Mouse (Mus musculus): ENCODE data around the gene Aspg. TPM values are rescaled to one million over a fixed set of nuclear protein-coding genes. Genes with fewer than 3 reads are reported as not detected.

Aspg gene
- polyA plus RNA-seq, 1 experiment from 2014 or later: 2.2 TPM

DNA sequence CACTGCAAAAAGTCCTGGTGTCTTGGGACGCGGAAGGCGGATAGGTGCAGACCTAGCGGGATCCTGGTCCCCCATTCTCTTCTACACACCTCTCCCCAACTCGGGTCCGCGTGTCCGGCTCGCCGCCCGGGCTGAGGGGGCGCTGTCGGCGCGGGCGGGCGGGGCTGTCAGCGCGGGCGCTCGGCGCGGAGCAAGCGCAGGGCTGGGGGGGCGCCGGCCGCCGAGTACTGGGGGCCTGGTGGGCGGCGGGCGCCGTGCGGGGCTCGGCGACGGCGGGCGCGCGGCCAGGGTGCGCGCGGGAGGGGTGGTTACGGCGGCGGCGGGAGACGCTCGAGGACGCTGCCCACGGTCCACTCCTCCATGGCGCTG is 37.3 kb downstream of the Aspg start:
- peak overlapping the region; percentile 73 for H3K9ac ChIP-seq (ENCODE audit: low read depth, low read length)
- H3K4me3 ChIP-seq (ENCODE audit: low read length): peak overlapping the region; percentile 62
- peak overlapping the region; percentile 96 for H3K4me2 ChIP-seq (ENCODE audit: low read length)
- H3K27ac ChIP-seq (ENCODE audit: low read depth, low read length): peak overlapping the region; percentile 42
- under 1% methylated on average over 42 of the region's 52 CpGs for WGBS
- H3K9me3 ChIP-seq (ENCODE audit: control insufficient read depth, low read length): no peaks in the 10 kb centered on the region
- ATAC-seq: no peak
- H3K27me3 ChIP-seq (replicated peaks; ENCODE audit: control insufficient read depth, insufficient read depth, low read length): peaks cover 39% of the 10 kb centered on the region
- no peaks in the 10 kb centered on the region for H3K36me3 ChIP-seq (ENCODE audit: control insufficient read depth, insufficient read depth, low read length)
- peaks cover 29% of the 10 kb centered on the region for H3K4me1 ChIP-seq (ENCODE audit: control insufficient read depth, insufficient read depth, low read depth, low read length)

DNA sequence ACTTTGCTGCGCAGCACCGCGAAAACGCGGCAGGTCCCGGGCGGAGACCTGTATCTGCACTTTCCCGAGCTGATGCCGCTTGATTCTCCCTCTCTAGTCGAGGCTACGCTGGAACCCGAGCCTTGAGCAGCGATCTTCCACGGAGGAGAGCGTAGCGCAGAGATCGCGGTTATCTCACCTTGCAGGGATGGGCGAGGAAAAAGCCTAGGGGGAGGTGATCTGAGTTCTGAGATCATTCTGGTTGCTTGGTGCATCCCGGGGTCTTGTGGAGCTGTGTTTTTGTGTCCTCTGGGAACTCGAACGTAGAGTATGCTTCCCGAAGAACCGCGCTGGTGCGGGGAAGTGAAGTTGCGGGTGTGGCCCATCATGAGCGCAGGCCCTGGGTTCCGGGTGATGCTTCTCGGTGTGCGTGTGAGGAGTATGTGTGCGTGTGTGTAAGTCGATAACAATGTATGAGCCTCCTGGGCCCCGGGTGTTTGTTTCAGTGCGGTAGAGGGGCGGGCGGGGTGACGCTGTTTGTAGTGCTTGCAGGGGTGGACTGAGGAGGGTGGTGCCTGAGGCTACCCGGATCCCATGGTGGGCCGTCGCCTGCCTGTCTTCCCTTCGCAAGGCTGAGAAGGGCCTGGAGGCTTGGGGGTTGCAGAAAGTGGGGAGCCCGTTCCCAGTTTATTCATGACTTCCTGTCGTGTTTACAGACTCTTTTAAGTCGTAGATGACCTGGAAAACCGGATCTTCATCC is 38.1 kb downstream of the Aspg start:
- WGBS: under 1% methylated on average over 46 of the region's 46 CpGs
- peaks cover 39% of the 10 kb centered on the region for H3K27me3 ChIP-seq (replicated peaks; ENCODE audit: control insufficient read depth, insufficient read depth, low read length)
- peak overlapping the region; percentile 73 for H3K9ac ChIP-seq (ENCODE audit: low read depth, low read length)
- peak overlapping the region; percentile 62 for H3K4me3 ChIP-seq (ENCODE audit: low read length)
- no peaks in the 10 kb centered on the region for H3K36me3 ChIP-seq (ENCODE audit: control insufficient read depth, insufficient read depth, low read length)
- H3K4me2 ChIP-seq (ENCODE audit: low read length): peak overlapping the region; percentile 96
- H3K4me1 ChIP-seq (ENCODE audit: control insufficient read depth, insufficient read depth, low read depth, low read length): peaks cover 29% of the 10 kb centered on the region
- no peak for ATAC-seq
- H3K9me3 ChIP-seq (ENCODE audit: control insufficient read depth, low read length): no peaks in the 10 kb centered on the region
- H3K27ac ChIP-seq (ENCODE audit: low read depth, low read length): peak overlapping the region; percentile 42; the same call in 1 of the 2 replicates

DNA sequence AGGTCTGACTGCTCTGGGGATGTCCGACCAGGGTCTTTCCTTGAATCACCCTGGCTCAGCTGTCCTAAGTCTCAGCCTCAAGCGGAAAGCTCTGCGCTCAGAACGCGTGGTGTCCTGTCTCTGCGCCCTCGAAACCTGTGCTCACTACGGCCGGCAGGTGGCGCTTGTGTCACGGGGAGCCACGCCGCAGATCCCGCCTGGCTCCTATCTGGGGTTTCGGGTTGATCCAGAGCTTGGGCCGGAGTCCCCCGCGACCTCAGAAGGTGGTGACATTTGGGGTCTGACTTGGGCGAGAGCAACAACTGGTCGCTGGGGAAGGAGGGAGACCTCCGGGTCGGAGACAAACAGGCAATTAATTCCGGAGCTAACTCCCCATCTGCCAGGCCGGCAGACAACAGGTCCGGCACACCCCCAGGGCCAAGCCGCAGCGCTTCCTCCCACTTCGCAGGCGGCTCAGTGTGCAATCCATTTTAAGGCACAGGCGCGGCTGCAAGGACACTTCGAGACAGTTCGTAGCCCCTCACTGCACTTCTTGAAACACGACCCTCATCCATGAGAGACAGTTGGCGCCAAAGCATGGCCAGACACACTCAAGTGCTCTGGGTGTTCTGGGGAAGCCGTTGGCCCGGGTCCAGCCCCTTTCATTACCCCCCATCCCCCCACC is 38.9 kb downstream of the Aspg start:
- Histone ChIP-seq H3K27me3 (replicated peaks; ENCODE audit: control insufficient read depth, insufficient read depth, low read length) (peaks cover 42% of the 10 kb centered on the region), H3K4me2 (ENCODE audit: low read length) (peak overlapping the region; percentile 96), H3K36me3 (ENCODE audit: control insufficient read depth, insufficient read depth, low read length) (no peaks in the 10 kb centered on the region), H3K27ac (ENCODE audit: low read depth, low read length) (no peak overlapping the region), H3K4me3 (ENCODE audit: low read length) (peak overlapping the region; percentile 62), H3K4me1 (ENCODE audit: control insufficient read depth, insufficient read depth, low read depth, low read length) (peaks cover 33% of the 10 kb centered on the region), H3K9me3 (ENCODE audit: control insufficient read depth, low read length) (no peaks in the 10 kb centered on the region), H3K9ac (ENCODE audit: low read depth, low read length) (peak overlapping the region; percentile 71)
- WGBS: 0% methylated on average over 37 of the region's 37 CpGs
- peak; percentile 67 for ATAC-seq

DNA sequence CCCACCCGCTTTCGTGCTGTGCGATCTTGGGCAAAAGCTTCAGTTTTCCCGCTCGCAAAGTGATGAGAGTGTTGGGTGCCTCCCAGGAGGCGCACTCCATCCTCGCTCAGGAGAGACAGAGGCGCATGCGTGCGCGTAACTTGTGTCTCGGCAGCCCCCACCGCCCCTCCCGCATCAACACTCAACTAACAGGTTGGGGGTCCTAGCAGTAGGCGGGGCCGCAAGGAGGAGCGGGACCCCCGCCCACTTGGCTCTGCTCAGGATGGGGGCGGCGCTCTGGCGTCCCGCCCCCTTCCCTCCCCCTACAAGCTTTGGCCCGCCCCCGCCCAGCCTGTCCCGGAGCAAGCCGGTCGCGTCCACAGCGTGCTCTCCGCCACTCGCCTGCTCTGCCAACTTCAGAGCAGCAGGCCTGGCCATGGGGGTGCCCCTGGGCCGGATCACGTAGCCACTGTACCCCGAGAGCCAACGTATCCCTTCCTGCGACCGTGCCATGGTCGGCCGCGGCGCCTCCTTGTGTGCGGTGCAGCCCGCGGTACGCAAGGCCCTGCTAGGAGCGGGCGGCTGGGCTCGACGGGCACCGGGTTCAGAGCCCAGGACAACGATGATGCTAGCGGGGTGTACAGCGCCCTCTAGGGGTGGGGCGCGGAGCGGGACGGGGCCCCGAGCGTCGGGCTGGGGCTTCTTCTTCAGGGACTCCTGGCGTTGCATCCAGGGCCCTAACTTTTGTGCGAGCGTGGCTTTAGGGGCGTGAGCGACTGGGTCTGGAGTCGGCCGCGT is 39.6 kb downstream of the Aspg start, which contains the start of gene Kif26a:
Gene Kif26a, plus strand, starts transcription at position 334 of the 777 bp plus-strand sequence.
- Histone ChIP-seq H3K9ac (ENCODE audit: low read depth, low read length) (peak within 1 kb of the TSS; percentile 71), H3K36me3 (ENCODE audit: control insufficient read depth, insufficient read depth, low read length) (no peaks in the 10 kb centered on the region), H3K4me1 (ENCODE audit: control insufficient read depth, insufficient read depth, low read depth, low read length) (peaks cover 33% of the 10 kb centered on the region), H3K9me3 (ENCODE audit: control insufficient read depth, low read length) (no peaks in the 10 kb centered on the region), H3K27me3 (replicated peaks; ENCODE audit: control insufficient read depth, insufficient read depth, low read length) (peaks cover 37% of the 10 kb centered on the region), H3K4me2 (ENCODE audit: low read length) (peak within 1 kb of the TSS; percentile 96), H3K4me3 (ENCODE audit: low read length) (peak within 1 kb of the TSS; percentile 62), H3K27ac (ENCODE audit: low read depth, low read length) (peak within 1 kb of the TSS; percentile 51; the same call in 1 of the 2 replicates)
- peak; percentile 51 for ATAC-seq
- WGBS: under 1% methylated on average over 60 of the region's 68 CpGs

DNA sequence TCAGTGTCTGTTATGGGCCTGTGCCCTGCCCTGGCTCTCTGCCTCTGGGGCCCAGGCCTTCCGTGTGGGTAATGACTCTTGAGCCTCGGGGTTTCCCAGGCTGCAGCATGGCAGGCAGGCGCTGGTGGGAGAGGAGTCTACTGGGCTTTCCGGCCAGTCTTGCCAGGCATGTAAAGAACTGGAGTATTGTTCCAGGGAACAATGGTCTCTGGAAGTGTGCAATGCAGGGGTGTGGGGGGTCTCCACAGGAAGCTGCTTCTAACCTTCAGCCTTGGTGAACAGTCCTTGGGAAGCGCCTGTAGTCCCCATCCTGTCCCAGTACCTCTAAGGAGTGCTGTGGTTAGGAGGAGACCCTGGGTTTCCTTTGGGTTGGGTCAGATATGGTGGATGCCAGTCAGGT is 40.9 kb downstream of the Aspg start:
- H3K27ac ChIP-seq (ENCODE audit: low read depth, low read length): no peak overlapping the region
- no peak for ATAC-seq
- H3K4me1 ChIP-seq (ENCODE audit: control insufficient read depth, insufficient read depth, low read depth, low read length): peaks cover 37% of the 10 kb centered on the region
- 28% methylated on average over 5 of the region's 5 CpGs for WGBS
- peak overlapping the region; percentile 96 for H3K4me2 ChIP-seq (ENCODE audit: low read length)
- H3K4me3 ChIP-seq (ENCODE audit: low read length): peak overlapping the region; percentile 62
- no peaks in the 10 kb centered on the region for H3K9me3 ChIP-seq (ENCODE audit: control insufficient read depth, low read length)
- peak overlapping the region; percentile 71 for H3K9ac ChIP-seq (ENCODE audit: low read depth, low read length)
- H3K36me3 ChIP-seq (ENCODE audit: control insufficient read depth, insufficient read depth, low read length): no peaks in the 10 kb centered on the region
- peaks cover 30% of the 10 kb centered on the region for H3K27me3 ChIP-seq (replicated peaks; ENCODE audit: control insufficient read depth, insufficient read depth, low read length)

DNA sequence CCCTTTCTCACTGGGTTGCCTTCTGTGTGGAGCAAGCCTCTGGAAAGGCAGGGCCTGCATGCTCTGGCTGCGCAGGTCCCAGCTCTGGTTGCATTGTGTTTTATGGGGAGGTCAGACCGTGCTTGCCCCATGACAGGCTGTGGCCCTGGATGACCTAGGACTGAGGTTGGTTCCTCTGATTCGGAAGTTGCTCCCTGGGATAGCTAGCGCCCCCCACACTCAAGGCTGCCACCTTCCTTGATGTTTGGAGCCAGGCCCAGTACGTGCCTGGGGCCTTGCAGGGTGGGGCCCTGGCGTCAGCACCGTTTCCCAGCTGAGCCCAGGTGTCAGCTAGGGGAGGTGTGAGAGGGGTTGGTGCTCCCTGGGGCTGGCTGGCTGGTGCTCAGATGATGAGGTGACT is 43.5 kb downstream of the Aspg start:
- no peak for ATAC-seq
- H3K9ac ChIP-seq (ENCODE audit: low read depth, low read length): no peak overlapping the region

DNA sequence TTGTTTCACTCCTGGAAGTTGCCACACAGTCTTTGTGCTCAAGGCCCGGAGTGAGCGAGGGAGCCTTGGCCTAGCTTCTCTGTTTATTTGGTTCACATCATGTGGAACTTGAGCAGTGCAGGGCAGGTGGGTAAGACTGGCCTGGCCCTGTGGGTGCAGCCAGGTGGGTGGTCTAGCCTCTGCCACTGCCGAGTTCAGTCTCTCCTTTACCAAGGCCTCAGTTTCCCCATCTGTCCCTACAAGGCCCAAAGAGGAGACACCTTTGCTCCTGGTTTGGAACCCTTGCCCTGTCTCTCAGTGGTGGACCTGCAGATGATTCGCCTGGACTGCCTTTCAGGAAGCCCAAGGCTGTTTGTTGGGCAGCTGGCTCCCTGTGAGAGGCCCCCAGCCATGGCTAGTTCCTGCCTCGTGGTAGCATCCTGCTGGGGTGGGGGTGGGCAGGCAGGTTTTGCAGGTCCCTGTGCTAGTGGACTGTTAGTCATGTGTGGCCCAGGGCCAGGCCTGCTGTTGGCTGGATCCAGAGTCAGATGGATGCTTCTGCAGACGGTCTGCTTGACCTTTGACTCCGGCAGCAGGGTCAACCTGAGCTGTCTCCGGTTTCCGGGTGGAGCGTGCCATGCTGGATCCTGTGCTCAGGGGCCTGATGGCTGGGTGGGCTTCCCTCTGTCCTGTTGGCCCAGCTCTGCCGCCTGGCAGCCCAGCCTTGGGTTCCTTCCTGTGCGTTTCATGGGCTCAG is 44.9 kb downstream of the Aspg start:
- Histone ChIP-seq H3K27me3 (replicated peaks; ENCODE audit: control insufficient read depth, insufficient read depth, low read length) (peaks cover 14% of the 10 kb centered on the region), H3K27ac (ENCODE audit: low read depth, low read length) (no peak overlapping the region), H3K4me1 (ENCODE audit: control insufficient read depth, insufficient read depth, low read depth, low read length) (peaks cover 31% of the 10 kb centered on the region), H3K36me3 (ENCODE audit: control insufficient read depth, insufficient read depth, low read length) (no peaks in the 10 kb centered on the region), H3K4me3 (ENCODE audit: low read length) (no peak overlapping the region), H3K9ac (ENCODE audit: low read depth, low read length) (no peak overlapping the region), H3K9me3 (ENCODE audit: control insufficient read depth, low read length) (no peaks in the 10 kb centered on the region), H3K4me2 (ENCODE audit: low read length) (no peak overlapping the region)
- ATAC-seq: no peak
- WGBS: 46% methylated on average over 12 of the region's 12 CpGs

More for the DNA sequence above, 43.5 kb downstream of the Aspg start:
- Histone ChIP-seq H3K9me3 (ENCODE audit: control insufficient read depth, low read length) (no peaks in the 10 kb centered on the region), H3K27me3 (replicated peaks; ENCODE audit: control insufficient read depth, insufficient read depth, low read length) (peaks cover 20% of the 10 kb centered on the region), H3K4me1 (ENCODE audit: control insufficient read depth, insufficient read depth, low read depth, low read length) (peaks cover 32% of the 10 kb centered on the region), H3K27ac (ENCODE audit: low read depth, low read length) (no peak overlapping the region), H3K4me3 (ENCODE audit: low read length) (no peak overlapping the region), H3K4me2 (ENCODE audit: low read length) (peak overlapping the region; percentile 2; the same call in 1 of the 2 replicates), H3K36me3 (ENCODE audit: control insufficient read depth, insufficient read depth, low read length) (no peaks in the 10 kb centered on the region)
- 64% methylated on average over 7 of the region's 7 CpGs for WGBS

DNA sequence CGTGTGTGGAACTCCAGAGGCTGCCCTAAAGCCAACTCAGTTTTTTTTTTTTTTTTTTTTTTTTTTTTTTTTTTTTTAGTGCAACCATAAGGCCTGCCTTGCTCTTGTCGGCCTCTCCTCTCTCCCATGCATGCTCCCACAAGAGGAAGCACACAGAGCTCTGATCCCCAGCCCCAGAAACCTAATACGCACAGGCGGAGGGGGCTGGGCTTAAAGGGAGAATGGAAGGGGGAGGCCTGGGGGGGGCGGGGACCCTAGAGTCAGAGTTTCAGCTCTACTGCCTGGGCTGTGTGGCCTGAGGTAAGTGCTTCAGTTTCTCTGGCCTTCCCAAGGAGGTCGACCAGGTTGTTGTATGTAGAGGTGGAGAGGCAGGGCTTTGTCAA is 45.5 kb downstream of the Aspg start:
- Histone ChIP-seq H3K36me3 (ENCODE audit: control insufficient read depth, insufficient read depth, low read length) (no peaks in the 10 kb centered on the region), H3K27ac (ENCODE audit: low read depth, low read length) (no peak overlapping the region), H3K4me1 (ENCODE audit: control insufficient read depth, insufficient read depth, low read depth, low read length) (peaks cover 30% of the 10 kb centered on the region), H3K4me2 (ENCODE audit: low read length) (no peak overlapping the region), H3K9ac (ENCODE audit: low read depth, low read length) (no peak overlapping the region), H3K27me3 (replicated peaks; ENCODE audit: control insufficient read depth, insufficient read depth, low read length) (peaks cover 13% of the 10 kb centered on the region), H3K9me3 (ENCODE audit: control insufficient read depth, low read length) (no peaks in the 10 kb centered on the region), H3K4me3 (ENCODE audit: low read length) (no peak overlapping the region)
- WGBS: 61% methylated on average over 6 of the region's 6 CpGs
- ATAC-seq: no peak

Data from hindbrain, embryonic 16.5 days (tissue).